Mouse (Mus musculus) megakaryocyte, embryonic 14.5 days (primary cell): ENCODE measurements around the gene Tmigd1.

Experiments
- FLI1 ChIP-seq: IDR thresholded peaks from 2 replicates; pipeline ENCODE4 v1.6.1; 2012; ENCODE audit warnings: low read length, inconsistent platforms, mixed read lengths
- GATA1 ChIP-seq: IDR thresholded peaks from 3 replicates; pipeline ENCODE4 v1.6.1; 2012; ENCODE audit warnings: mixed read lengths, low read length, inconsistent platforms, borderline replicate concordance

- TF ChIP-seq GATA1 (no peak), FLI1 (no peak)
Measured at GRCm38 (mm10) chr11:76889339-76890164, 12.4 kb upstream of the Tmigd1 start.
